Mouse (Mus musculus): ENCODE results near the gene Slc7a1.

The Slc7a1 gene

DNA sequence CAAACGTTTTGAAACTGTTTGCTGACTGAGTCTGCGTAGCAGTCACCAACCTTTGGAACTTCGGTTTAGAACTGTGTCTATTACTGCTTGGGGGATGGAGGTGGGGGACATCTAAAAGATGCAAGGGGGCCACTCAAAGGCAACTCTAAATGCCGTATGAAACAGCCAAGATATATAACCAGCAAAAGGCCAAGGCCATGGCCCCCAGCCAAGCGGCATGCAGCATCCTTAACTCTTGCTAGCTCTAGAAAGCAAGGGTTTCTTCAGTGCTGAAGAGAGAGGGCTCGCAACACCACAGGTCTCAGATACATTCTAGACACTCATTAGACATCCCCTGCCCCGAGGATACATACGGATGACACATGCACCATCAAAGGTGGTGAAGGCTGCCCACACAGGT, 6.4 kb downstream of the Slc7a1 start:
- DNase-seq (ENCODE audit: inconsistent age in 2 of 2, low spot score in 1 of 2): peak; percentile 87 to 94

DNA sequence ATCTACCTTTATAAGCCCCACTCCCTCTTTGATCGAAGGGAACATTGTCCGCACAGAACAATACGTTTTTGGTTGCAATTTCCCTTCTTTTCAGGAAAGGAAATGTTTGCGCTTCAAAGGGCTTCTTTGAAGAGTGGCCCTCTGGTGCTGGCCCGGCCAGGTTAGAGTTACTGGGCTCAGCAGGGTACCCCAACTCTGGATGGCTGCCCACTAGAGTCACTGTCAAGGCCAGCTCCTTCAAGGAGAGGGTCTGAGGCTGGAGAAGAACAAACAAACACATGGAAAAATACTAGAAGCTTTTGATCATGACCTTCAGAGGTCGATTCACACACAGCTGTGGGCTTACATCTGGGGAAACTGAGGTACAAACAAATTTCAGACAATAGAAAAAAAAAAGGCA, 6.9 kb downstream of the Slc7a1 start:
- peak; percentile 73 to 83 for DNase-seq (ENCODE audit: inconsistent age in 2 of 2, low spot score in 1 of 2)

DNA sequence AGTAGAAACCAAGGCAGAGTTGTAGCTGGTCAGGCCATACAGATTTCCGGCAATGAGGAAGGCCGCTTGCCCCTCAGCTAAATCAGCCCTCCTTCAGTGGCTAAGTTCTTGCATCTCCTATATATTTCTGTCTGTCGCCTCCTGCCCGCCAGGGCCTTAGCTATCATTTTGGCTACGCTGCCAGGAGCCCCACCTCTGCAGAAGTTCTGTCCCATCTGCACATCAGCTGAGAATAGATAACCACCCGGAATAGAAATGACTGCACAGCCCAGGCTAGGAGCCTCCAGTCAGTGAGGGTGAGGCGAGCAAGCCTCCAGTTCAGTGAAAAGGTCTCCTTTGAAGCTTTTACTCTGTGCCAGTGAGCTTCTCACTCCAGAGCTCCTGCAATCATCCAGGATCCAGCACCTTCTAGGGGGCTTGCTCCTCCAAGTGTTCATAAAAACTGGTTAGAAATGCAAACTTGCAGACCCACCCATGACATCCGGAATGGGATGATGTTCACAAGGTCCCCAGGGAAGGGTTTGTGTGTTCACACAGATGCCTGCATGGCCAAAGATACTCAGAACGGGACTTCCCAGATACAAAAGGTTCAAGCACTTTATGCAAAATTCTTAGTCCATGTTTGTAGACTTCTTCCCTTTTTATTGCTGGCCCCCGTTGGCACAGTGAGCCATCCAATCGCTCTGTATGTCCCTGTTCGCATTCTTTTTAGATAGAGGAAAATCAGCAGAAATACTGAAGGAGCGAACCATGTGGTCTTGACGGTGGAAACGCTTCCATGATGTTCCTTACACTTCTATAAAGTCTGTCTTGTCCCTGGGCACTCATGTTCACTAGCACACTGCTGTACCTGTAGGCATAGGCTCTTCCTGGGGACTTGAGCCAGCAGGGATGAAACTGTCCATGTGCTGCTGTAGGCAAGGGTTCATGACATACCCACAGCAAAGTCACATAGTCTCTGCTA, 10.4 kb downstream of the Slc7a1 start:
- DNase-seq (ENCODE audit: inconsistent age in 2 of 2, low spot score in 1 of 2): peak in 1 of 2 experiments; percentile 59

DNA sequence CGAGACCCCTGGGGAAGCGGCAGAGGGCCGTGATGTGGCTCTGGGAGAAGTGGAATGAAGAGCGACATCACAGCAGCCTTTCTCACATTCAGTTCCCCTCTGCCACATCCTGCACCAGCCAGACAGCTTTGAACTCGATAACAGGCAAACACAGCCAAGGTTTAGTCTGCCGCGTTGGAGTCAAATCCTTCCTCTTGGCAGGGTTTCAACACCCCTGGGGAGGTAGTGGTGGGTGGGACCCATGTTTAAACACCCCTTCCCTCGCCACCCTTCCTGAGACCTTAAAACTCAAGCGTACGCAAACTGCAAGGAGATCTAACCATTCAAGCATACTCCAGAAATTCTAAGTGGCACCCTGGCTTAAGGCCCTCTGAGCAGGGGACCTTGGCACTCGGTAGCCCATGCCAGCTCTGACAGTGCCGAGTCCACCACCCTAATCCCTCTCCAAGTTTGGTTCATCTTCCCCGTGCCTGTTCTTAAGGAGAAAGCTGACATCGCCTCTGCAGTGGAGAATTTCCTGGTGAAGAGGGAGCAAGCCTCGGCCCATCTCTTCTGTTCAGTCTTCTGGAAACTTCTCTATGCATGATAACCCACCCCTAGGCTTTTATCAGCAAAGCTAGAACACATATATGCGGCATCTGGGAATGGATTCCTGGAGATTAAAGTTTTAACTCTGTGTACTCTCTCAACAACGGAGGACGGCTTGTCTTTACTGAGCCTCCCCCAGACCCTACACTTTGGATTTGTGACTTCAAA, 11.3 kb downstream of the Slc7a1 start:
- DNase-seq (ENCODE audit: inconsistent age in 2 of 2, low spot score in 1 of 2): peak in 1 of 2 experiments; percentile 68

DNA sequence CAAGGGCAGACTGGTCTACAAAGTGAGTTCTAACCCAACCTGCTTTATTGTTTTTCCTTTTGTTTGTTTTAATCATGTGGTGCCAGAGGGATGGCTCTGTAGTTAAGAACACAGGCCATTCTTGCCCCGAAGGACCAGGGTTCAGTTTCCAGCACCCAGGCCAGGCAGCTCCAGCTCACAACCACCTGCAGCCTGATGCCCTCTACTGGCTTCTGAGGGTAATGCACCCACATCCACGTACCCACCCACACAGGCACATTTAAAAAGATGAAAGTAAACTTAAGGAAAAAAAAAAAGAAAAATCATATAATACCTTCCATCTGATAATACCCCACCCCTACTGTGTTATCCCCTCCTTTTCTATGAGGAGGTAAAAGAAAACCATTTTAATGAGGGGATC, 11.9 kb downstream of the Slc7a1 start:
- DNase-seq (ENCODE audit: inconsistent age in 2 of 2, low spot score in 1 of 2): peak in 1 of 2 experiments; percentile 25

DNA sequence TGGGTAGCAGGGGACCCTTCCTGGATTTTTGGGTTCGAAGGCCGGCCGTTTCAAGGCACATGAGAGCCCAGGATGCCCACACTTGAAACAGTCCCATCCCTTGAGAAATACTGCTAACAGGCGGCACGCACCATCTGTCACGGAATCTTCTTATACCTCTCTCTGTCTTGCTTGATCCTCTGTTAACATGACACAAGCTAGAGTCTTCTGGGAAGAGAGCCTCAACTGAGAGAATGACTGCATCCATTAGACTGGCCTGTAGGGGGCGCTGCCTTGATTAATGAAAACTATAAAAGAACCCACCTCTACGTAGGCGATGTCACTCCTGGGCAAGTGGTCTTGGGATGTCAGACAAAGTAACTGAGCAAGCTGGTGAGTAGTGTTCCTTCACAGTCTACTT, 13.2 kb downstream of the Slc7a1 start:
- DNase-seq (ENCODE audit: inconsistent age in 2 of 2, low spot score in 1 of 2): peak in 1 of 2 experiments; percentile 62

DNA sequence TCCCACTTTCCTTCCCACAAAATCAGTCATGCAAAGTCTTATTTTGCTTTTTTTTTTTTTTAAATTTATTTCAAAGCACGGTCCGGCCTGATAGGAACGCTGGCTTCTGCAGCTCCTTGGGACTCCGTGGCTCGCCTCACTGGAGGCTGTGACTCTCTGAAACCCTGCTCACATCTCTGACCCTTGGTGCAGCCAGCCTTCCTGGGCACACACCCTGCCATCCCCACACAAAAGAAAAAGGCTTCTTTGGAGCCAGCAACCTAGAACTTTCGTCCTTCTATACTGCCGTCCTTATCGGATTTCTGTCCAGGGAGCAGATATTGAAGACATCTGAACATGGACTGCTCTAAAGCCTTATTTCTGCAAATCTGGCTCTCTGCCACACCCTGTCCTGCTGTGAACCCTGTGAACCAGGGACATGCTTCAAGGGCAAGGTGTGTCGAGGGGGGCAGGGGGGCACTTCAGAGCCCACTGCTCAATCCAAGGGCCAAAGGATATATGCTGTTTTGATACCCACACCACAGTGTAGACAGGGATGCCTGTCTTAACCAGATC, 15.1 kb downstream of the Slc7a1 start:
- peak in 1 of 2 experiments; percentile 72 for DNase-seq (ENCODE audit: inconsistent age in 2 of 2, low spot score in 1 of 2)

DNA sequence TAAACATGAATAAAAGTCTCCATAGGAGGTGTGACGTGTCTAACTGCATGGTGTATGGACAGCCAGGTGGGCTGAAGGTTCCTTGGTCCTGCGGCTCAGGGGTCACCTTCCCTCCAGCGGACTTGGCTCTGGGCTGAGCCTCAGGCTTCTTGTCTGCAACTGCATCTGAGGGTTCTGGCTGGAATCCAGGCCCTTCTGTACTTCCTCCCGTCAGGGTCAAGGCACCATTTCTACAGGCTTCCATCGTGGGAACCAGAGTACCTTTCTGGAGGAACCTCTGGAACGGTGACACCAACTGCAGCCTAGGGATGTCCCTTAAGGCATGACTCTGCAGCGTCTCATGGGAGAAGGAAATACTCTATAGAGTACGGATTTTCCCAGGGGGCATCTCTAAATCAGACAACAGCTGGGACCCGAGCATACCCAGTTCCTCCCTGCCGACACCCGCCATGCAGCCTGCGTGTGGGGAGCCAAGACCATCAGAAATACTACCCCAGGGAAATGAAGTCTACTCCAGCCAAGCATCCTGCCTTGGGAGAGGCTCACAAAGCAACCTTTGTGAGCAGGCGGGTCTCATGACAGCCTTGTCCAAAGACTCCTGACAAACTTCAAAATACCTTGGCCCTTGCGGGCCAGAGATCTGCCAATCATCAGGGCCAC, 15.7 kb downstream of the Slc7a1 start:
- DNase-seq (ENCODE audit: inconsistent age in 2 of 2, low spot score in 1 of 2): peak; percentile 69 to 81

DNA sequence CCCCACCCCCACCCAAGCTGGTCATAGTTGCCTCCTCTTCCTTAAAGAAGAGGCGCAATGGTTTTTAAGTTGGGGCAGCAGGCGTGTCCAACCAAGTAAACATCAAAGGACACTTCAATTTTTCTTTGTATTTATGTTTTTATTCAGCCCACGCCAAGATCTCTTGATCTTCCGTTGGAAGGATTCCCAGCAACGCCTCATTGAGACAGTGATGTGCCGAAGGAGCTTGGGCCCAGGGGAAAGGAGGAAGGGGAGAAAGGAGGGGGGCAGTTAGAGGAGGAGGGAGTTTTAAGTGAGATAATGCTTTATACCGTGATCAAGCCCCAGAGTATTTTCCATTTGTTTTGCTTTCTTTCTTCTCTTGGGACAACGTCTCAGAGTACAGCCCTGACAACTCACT, 18.6 kb downstream of the Slc7a1 start:
- DNase-seq (ENCODE audit: inconsistent age in 2 of 2, low spot score in 1 of 2): peak in 1 of 2 experiments; percentile 69

DNA sequence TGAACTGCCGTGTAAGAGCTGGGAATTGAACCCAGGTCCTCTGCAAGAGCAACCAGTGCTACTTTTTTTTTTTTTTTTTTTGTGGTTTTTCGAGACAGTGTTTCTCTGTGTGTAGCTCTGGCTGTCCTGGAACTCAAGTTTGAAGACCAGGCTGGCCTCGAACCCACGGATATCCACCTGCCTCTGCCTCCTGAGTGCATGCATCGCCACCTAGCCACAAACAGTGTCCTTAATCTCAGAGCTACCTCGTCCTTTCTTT, 19.5 kb downstream of the Slc7a1 start:
- no peak for DNase-seq (ENCODE audit: inconsistent age in 2 of 2, low spot score in 1 of 2)

DNA sequence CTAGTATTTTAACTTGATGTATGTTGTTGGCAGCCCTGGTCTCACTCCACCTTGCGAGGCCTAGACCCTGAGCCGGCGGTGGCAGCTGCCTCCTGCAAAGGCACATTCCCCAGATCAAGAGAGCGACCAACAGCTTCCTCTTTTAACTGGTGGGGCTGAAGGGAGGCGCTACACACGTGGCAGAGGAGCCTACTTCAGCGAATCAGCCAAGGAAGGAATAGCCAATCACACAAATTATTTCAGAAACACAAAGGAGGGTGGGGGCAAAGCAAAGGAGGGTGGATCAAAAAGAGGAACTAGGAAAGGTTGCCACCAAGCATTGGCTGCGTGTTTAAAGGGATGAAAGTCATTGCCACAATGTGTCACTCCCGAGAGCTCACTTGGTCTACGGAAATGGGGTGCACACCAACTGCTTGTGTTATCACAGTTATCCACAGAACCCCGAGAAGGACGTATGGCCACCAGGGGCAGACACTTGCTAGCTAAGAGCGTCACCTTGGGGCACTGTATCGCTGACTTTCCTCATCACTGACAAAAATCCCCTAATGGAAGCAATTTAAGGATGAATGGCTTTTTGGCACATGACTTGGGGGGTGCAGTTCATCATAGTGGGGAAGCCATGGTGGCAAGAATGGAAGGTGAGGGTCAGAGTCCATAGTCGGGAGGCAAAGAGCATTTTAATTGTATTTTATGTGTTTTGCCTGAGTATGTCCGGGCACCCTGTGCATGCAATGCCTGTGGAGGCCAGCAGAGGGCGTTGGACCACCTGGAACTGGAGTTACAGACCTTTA, 20.1 kb downstream of the Slc7a1 start:
- DNase-seq (ENCODE audit: inconsistent age in 2 of 2, low spot score in 1 of 2): peak in 1 of 2 experiments; percentile 57

DNA sequence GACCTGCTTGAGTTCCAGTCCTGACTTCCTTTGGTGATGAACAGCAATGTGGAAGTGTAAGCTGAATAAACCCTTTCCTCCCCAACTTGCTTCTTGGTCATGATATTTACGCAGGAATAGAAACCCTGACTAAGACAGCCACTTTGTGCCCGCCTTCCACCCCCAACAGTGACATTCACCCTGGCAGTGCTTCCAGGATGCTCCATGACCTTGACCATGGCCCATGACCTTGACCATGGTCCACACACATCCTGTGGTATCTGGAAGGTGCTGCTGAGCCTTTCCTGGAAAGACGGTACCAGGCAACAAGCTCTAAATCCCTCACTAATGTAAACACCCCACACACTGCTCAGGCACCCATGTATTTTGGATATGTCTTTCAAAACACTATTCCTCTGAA, 21.0 kb downstream of the Slc7a1 start:
- peak; percentile 70 to 82 for DNase-seq (ENCODE audit: inconsistent age in 2 of 2, low spot score in 1 of 2)

DNA sequence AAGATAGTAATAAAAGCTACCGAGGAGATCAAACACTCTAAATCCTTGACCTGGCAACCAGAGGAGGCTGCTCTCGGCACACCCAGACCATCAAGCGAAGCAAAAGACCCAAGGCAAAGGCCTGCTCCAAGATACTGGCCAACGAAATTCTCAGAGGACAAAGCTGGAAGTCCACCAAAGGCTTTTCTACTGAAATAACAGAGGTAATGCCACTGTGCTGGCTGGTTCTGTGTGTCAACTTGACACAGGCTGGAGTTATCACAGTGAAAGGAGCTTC, 21.5 kb downstream of the Slc7a1 start:
- DNase-seq (ENCODE audit: inconsistent age in 2 of 2, low spot score in 1 of 2): peak in 1 of 2 experiments; percentile 80

DNA sequence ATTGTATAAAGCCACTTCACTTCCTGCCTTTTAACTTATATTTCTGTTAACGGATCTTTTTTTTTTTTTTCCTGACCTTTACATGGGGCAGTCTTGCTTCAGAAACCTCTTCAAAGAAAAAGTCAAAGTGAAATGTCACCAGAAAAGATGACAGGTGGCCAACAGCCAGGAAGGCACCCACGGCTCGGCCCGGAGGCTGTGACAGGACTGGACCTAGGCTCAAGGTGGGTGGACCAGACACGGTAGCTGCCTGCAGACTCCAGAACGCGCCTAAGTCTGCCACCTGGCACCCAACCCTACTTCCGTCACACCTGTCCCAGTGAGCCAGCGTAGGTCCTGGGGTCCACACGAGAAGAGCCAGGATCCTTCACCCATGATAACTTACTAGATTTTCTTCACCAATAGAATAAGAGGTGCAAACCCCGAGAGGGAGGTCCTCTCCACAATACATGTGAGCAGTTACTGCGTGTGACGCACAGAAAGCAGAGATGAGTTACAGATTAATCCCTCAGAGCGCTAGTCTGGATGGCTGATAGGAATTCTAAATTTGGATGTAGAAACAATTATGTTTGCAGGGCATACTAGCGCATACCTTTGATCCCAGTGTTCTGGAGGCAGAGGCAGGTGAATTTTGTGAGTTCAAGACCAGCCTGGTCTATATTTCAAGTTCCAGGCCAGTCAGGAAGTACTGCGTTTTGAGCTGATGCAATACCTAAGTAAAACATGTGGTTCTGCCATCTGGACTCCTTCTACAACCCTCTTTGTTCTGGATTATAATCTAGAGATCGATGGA, 22.1 kb downstream of the Slc7a1 start:
- peak; percentile 81 to 91 for DNase-seq (ENCODE audit: inconsistent age in 2 of 2, low spot score in 1 of 2)

DNA sequence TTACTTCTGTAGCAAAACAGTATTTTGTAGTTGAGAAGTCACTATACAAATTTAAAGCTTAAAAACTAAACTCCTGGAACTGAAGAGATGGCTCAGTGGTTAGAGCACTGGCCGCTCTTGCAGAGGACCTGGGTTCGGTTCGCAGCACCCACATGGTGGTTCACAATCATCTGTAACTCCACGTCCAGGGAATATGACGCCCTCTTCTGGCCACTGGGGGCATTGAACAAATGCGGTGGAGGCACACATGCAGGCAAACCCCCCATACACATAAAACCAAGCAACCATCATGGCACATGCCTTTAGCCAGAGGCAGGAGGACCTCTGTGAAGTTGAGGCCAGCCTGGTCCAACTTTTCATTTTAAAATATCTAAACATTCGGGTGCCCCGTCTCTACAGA, 23.3 kb downstream of the Slc7a1 start:
- DNase-seq (ENCODE audit: inconsistent age in 2 of 2, low spot score in 1 of 2): no peak

DNA sequence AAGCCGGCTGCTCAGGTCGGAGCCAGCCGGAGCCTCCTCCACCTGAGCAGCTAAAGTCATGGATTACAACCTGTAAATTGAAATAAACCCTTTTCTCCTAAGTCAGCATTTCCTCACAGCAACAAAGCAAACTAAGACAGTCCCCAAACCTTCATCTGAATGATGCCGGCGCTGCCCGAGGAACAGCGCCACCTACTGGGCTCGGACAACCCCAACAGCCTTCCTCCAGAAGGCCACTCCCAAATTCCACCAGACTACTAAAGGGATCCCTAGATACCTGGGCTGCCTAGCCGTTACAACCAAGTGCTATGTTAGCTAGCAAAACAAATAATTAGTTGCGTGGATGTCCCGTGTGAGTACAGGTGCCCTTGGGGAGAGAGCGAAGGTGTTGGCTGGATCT, 24.2 kb downstream of the Slc7a1 start:
- DNase-seq (ENCODE audit: inconsistent age in 2 of 2, low spot score in 1 of 2): no peak

DNA sequence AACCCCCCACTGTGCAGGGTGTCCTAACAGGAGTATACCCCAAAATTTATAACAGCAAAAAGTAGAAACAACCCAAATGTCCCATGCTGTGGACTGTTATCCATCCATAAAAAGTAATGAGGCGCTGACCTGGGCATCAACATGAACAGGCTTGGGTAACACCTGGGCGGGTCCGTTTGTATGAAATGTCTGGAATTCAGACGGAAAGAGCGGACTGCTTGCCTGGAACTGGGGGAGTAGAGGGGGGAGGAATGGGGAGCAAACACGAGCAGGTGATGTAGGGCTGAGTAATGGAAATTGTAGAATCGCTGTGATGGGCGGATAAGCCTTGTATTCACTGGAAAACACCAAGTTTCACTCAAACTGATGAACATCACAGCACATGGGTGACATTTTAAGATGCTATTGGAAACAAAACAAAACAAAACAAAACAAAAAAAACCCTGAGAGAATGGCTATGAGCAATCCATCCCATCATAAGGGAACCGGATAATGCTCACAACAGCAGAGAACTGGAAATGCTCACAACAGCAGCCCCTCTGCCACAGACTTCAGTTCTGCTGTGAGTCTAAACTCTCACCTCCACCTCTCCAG, 26.5 kb downstream of the Slc7a1 start:
- DNase-seq (ENCODE audit: inconsistent age in 2 of 2, low spot score in 1 of 2): no peak

DNA sequence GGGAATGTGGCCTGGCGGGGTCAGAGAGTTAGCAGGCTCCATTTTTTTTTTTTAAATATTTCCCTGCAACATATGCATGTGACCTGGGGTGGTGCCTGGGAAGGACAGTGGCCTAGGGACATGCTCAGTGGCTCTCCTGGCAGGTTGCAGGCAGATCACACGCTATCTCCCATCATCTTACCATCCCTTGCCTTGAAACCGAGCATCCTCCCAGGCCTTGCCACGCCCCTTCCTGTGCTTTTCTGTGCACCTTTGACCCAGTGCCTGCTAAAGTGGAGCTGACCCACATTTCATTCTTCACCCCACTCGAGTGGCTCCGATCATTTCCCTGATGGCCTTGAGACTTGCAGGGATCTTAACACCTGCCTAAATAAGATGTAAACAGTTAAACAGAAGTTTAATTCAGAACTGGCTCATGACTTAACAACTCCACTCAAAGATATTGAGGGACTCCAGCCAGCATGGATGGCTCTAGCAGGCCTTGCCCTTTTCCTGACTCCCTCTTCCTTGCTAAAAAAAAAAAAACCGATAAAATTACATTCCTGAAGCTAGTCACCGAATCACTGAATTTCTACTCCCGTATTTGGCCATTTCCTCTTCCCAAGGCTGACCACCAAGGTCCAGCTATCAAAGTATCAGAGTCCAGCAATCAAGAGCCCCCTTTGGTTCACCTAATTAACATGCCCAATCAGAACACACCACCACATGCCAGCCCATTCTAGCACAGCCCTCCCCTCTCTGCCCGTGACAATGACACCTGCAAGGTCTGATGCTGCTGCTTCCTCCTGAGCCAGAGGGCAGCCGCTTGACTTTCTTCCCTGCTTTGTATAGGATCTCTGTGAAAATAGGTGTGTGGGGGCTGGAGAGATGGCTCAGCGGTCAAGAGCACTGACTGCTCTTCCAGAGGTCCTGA, 27.4 kb downstream of the Slc7a1 start:
- DNase-seq (ENCODE audit: inconsistent age in 2 of 2, low spot score in 1 of 2): peak; percentile 60 to 82

DNA sequence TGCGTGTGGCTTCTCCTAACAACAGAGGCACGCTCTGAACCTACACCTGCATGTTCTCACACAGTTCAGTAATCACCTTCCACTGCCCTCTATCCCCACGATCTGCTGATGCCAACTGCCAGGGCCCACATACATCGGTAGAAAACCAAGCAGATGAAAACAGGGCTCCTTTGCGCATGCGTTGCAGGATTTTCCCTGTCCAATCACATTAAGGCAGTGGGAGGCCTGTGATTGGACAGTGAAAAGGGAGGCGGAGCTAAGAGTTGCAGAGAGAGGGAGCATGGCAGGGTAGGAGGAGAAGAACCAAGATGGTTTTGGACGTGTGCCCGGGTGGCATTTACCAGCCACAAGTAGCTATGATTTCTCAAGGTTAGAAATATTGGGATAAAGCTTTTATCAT, 28.3 kb downstream of the Slc7a1 start:
- DNase-seq (ENCODE audit: inconsistent age in 2 of 2, low spot score in 1 of 2): peak; percentile 56 to 65
